Mouse (Mus musculus): Measurements from ENCODE around the gene Nrxn1.

Nrxn1 gene

DNA sequence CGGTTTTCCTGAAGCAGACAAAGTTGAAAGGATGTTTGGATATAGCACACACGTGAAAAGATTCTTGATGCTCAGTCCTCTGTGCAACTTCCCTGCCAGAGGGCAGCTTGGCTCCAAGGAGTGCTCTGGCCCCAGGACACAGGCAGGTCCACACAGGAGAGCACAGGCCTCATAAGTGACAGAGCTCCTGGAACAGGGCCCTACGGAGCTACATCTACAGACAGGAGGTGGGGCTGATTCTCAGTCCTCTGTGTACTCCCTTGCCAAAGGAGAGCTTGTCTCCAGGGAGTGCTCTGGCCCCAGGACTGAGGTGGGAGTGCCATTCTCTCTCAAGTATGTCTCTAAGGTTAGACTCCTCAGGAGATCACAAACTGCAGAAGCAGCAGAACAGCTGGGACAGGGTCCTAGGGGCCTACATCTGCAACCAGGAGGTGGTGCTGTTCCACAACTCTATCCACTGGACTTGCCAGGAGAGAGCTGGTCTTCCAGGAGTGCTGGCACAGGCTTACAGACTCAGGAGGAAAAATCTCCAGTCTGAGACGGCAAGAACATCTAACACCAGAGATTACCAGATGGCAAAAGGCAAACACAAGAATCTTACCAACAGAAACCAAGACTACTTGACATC, 129.9 kb downstream of the Nrxn1 start:
- DNase-seq: peak; percentile 24

DNA sequence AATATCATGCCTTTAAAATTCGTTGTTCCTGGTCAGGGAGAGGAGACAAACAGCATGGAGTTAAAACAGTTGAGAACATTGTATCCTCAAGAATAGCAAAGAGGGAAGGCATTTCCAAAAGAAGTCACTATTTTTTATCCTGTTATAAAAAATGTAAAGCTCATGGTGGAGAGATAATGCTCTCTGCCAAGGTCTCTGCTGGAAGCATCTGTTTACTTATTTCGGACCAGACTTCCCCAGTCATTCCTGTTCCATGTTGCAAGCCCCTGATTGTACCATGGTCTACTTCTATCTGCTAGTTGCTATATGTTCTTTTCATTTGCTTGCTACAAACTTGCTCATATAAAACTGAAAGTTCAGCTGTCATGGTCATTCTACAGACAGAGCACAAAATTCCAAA, 137.7 kb downstream of the Nrxn1 start:
- peak; percentile 49 for DNase-seq

DNA sequence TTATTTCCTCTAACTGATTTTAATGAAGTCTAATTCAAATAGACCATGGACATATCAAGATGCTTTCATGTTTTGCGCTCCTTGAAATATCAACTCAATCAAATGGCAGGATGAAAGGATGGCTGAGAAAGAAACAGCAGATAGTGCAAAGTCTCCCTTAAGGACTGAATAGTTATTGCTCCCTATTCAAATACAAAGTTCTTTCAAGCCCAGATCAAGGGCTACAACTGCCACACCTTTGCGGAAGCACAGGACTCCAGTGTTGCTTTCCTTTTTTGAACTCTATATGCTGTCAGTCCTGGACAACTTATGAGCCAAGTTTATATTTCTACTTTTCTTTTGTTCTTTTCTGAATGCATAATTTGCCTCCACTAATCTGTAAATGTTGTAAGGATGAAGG, 157.9 kb downstream of the Nrxn1 start:
- DNase-seq: no peak

DNA sequence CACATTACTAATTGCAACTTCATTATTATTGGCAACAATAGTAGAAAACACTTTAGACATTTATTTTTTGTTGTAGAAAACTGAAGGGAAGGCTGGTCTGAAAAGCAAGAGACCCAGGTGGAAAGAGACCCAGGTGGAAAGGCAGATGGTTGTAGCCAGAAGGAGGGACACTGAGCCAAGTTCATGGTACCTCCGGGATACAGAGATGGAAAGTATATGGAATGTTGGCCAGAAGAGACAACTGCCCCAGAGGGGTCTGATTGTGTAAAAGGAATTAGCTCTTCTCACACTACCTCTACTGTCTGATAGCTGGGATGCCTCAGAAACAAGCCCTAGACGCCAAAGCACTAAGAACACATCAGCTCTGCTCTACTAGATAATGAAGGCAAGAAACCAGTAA, 179.6 kb downstream of the Nrxn1 start:
- peak; percentile 93 for DNase-seq

DNA sequence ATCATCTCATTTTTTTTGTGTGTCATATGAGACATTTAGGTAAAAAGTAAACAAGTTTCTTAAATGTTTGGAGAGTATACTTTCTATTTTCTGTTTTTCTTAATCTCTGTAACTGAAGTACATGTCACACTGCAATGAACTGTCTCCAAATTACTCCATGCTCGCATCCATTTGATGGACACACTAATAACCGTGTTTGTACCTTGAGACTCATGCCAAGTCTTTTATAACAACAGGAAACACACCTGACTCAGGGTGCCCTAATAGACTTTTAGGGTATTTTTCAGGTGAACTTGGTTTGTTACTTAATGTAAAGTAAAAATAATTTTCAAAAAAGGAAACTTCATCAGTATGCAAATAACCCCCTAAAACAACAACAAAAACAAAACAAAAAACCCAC, 180.1 kb downstream of the Nrxn1 start:
- no peak for DNase-seq

DNA sequence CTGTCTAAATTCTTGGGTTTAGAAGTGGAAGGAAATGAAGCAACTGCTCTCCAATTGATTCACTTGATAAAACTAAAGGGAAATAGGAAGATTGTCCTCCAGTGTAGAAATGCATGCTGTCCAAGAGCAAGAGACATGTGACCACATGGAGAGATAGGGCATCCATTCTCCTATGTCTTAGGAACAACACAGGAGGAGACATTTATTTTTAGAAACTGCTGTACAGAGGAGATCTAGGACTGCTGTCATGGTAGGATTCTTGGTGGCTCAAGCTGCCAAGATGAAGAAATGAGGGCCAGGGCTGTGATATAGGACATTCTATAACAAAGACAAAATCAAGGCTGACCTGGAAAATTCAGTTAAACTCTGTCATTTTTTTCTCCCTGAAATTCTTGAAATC, 180.5 kb downstream of the Nrxn1 start:
- DNase-seq: peak; percentile 42

DNA sequence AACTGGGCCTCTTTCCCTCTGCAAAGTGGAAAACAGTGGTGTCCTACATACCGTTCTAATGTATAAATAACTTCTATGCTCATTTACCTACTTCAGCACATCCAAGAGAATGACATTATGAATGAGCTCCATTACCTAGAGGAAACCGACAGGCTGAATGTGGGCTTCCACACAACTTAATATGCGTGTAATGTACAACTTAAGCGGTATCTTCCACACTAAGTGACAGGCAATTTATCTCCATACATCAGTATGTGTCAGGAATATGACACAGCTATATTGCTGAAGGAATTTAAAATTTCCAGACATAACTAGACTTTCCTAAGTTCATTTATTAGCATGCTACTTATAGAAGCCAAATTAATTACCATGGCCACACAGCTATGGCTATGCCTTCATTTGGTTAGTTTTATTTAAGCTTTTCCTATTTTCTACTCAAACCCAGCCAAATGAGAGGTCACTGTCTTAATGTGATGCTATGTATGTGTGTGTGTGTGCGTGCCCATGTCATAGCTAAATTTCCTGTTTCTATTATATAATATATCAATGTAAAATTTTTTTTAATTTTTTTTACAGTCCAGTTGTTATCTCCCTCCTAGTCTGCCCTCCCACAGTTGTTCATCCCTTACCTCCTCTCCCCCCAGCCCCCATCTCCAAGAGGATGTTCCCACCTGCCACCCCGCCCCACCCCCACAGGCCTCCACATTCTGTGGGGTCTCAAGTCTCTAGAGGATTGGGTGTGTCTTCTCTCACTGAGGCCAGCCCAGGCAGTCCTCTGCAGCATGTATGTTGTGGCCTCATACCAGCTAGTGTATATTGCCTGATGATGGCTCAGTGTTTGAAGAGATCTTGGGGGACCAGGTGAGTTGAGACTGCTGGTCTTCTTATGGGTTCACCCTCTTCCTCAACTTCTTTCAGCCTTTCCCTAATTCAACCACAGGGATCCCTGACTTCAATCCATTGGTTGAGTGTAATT, 186.5 kb downstream of the Nrxn1 start:
- DNase-seq: no peak

DNA sequence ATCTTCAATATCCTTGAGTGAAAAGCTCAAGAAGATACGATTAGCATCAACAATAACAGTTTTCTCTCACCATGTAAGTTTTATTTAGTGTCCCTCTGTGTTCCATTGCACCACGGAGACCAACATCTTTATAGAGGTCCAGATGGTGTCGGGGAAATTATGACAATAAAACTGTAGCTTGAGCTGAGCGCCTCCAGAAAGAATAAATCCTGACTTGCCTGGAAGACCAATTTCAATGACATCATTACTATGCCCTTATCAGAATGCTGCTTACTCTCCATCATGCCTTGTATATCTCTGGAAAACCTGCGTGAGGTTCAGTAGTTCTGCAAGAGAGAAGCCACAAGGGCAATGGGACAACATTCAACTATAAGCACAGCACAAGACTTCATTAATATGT, 187.7 kb downstream of the Nrxn1 start:
- DNase-seq: no peak

DNA sequence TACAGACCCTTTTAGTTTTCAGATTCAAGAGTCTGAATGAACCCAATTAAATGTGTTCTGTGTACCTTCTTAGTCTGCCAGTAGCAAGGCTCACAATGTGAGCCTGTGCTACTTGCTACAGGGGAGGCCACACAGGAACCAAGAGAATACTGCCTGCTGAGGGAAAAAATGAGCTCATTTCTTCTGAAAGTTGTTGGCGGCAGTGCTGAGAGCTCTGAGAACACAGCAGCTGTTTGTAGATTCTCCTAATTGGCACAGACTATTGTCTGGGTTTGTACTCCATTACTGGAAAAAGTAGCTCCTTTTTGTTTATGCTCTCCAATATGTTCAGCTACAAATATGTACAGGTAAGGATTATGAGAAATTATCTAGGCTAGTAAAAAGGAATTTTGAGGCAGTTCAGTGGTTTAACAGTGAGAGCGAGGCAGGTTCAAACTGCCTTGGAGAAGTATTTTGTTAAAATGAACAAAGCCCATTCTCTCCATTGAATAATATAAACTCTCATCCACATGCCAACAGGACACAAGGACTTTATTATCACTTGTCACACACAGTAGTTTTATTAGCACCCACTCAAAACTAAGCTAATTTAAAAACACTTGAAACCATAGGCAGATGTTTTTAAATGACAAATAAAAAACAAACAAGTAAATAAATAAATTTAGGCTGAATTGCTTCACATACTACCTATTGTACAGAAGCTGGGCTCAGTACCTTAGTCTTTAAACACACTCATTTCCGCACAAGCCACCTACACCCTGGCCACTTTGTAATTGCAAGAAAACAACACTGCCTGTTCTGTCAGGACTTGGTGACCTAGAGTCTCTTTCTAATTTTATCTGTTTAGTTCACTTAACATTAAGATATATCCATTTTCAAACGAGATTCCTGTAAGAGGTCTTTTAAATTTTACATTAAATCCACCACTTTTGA, 200.3 kb downstream of the Nrxn1 start:
- peak; percentile 72 for DNase-seq

DNA sequence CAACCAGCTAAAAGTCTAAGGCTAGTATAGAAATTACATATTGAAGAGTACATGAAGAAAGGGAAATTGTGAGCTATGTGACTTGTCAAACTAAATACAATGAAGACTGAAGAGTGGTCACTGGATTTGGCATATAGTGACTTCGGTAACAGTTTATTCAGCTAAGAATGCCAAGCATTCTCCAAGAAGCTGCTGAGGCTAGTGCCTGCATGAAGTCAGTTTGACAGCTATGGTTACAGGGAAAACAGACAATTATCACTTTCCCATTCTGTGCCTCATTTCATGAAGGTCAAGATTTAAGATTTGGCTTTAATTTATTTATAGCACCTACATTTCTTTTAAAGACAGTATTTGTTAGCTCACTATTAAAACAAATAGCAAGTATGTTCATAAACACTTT, 201.2 kb downstream of the Nrxn1 start:
- DNase-seq: no peak

DNA sequence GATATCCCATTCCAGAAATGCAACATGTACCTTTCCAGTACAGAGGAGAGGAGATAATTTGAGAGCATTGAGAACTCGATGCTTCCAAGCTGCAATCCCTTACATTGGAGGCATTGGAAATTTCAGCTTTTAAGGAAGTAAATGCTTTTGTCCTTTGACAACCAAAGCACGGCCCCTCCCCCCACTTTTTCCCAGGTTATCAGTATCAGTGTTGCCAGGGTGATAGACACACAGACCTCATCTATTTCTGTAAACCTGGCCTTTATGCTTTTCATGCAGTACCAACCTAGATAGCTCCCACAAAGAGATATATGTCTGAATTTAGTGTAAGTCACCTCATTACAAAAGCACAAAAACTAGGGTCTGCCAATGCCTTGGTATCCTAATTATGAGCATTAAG, 235.6 kb downstream of the Nrxn1 start:
- no peak for DNase-seq

DNA sequence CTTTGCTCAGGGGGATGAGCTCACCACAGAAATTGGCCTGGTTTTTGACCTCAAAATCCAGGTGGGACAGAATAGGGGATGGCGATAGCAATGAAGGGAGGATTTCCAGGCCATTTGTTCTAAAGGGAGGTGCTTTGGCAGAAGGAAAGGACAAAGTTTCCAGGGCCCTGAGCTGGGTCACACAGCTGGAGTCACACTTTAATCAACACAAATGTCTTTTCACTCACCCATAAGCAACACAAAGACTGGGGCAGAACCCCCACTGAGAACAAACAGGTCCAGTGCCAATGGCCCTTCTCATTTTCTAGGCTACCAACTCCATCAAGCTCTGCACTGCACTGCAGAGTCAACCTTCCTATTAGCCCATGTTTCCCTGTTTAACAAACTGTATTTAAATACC, 249.0 kb downstream of the Nrxn1 start:
- DNase-seq: peak; percentile 48

DNA sequence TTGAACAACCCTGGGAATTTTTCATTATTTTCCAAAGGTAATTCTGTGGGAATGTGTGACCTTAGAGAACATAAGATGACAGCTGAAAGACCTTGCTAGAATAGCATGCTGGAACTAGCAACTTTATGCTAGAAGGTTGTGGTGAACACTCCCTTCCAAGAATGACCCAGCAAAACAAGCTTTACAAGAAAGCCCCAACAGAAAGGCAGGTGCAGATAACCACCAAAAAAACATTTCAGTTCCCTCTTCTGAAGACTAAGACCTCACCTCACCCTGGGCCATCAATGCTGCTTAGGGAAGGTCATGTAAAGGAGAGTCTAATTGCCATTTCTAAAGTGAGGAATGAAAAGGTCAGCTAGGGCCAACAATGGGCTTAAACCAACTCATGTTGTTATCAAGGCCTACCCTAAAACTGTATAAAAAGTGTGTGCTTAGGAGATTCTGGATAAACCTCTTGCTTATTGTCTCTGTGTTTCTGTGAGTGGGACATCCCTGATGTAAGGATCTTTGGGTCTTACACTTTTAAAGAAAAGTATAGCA, 249.7 kb downstream of the Nrxn1 start:
- no peak for DNase-seq

DNA sequence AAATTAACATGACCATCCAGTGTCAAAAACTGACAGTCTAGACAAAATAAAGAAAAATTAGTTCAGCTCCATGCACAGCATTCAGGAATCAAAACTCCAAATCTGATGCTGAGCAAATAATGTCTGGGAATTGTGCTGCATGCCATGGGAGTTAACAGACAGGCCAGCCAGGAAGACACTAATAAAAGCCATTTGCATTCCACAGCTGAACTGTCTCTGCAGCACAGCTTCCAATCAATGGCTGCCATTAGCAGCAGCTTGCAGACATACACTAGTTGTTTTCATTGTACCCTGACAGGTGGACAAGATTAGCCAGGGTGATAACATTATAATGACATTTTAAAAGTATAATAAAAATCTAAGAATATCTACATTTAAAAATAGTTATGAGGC, 255.9 kb downstream of the Nrxn1 start:
- DNase-seq: no peak

DNA sequence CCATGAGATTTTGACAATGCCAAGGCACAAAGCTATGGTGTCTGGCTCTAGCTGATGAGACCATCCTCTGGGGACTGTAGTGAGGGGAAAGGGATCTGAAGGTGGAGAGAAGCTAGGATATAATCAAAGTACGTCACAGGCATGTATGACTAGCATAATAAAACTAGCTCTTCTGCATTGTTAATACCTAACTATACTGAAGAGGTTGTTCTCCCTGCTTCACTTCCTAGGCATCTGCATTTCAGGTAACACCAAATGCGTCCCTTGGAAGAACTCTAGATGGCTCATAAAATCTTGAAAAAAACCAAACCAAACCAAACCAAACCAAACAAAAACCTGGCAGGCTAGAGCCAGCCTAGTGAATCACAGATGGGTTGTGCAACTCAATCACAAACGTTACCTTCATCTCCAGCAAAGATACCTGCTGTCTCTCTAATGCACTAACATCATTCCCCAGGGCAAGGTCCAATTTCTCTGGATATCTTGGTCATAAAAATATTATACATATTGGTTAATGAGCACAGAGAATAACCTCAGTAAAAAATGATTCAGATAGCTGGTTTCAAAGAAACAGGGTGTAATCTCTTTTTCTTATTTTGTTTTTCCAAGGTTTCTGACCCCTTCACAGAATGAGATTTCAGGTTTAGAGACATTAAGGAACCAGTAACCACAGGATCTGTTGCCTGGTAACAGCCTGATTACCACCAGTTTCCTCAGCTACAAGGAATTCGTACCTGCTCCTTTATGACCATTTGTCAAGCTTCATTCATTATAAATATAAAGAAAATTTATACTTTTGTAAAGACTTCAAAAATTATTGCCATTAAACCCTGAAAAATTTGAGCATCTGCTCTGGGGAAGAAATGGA, 256.5 kb downstream of the Nrxn1 start:
- DNase-seq: peak; percentile 57

DNA sequence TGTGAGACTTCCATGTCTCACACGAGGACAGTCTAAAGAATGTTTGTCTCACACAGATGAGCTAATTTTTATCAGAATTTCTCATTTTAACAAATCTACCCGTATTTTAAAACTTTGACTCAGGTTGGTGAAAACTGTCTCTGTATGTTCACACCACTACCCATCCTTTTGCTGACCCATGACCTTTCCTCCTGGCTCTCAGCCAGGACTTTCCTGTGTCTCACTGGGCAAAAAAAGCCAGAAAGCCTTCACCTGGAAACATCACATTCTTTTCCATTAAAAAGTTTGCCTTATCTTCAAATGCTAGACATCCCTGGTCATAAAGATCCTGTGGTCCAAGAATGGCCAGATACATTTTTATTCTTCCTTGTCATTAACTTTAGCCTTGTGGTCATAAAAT, 274.5 kb downstream of the Nrxn1 start:
- DNase-seq: no peak

DNA sequence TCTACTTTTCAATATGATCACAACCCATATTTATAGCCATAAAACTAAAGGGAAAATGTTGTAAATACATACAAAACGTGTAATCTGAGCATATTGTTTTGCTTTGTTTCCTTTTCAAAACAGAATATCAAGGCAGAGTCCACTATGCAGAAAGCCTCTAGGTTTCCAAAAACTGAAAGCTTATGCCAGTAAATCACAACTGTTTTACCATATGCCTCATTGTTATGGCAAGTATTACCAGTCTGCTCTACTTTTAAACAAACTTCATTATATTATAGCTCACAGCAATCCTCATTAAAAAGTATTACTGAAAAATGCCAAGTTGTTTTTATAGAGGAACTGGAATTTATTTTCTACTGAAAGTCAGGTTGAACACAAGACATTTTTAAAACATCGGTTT, 275.0 kb downstream of the Nrxn1 start:
- no peak for DNase-seq

DNA sequence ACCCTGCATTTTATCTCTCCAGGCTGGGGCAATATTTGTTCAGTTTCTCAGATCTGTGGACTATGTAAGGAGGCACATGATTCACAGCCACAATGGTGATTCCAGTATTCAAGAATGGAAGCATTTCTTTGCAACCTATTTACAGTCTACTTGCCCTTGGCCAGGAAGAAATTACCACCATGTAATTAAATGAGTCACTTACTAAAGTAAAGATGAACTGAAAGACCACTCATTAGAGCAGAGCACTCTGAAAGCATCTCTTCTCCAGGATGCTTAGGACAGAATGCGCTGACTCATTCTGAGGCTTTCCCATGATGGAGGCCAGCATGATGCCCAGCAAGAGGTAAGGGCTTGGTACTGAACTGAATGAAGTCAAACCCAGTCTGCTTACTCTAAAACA, 277.6 kb downstream of the Nrxn1 start:
- no peak for DNase-seq

DNA sequence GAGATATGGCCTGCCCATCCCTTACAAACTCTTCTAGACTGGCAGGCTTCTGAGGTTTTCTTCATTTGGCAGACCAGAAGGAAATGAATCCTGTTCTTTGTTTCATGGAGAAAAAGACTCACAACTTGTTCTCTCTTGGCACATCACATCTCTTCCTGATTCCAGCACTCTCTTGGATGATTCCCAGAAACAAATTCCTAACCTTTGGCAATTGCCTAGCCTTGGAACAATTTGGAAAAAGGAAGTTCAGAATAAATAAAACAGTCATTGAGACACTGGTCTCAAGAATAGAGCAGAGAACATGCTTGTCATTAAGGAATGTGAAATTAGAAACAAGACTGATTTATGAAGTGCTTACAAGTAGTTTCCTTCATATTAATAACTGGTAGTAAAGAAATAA, 279.1 kb downstream of the Nrxn1 start:
- no peak for DNase-seq

DNA sequence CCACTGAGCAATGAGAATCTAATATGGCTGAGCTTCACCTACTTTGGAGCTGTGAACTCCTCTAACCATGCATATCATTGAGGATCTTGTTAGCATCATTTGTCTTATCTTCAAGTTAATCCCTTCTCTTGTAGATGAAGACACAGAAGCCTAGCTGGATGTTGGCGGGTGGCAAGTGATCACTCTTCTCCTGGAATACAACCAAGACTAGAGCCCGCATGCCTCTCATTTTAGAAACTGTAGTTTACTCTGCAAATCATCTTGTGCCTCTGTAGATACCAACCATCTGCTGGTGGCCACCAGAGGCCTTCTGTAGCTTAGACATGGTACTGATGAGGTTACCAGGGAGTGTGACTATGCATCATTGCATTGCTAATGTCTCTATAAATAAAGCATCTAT, 280.4 kb downstream of the Nrxn1 start:
- DNase-seq: no peak

DNA sequence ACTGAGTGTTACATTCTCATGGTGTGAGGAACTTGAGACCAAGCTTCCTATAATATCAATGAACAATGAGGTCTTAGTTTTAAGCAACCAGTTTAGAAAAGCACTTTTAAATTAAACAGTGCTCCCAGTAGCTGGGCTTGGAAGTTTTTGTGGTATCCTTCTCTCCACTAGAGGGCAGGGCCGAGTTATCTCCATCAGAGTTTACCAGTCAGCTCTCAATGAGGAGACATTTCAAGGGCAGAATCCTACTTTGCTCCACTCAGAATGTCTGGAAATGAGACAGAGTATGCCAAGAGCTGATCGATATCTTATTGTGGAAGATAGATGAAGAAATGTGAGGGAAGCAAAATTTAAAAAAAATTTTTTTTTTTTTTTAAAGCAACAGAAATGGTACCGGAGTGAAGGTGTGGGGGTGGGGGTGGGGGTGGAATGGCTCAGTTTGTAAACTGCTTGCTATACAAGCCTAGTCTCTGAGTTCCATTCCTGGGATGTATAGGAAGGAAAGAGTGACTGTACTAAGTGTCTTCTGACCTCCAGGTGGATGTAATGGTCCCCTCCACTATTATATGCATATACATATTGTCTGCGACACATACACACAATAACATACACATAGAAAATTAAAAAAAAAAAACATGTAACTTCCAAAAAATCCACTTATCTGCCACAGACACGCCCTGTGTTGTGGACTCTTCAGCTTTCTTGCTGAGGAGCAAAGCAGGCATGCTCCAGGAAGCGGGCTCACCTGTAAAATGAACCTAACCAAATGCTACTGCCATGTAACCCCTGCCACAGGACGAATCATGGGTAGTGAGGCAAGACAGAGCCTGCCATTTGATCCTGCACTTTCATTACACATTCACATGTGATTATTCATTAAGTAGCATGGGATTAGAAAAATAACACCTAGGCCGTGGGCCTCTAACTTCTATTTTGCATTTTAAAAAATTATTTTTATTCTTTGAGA, 283.4 kb downstream of the Nrxn1 start:
- peak; percentile 57 for DNase-seq

All from cerebellum, adult 11-12 months (tissue).